Mouse (Mus musculus) liver, postnatal 0 days (tissue): ENCODE results near the gene Poldip3.

Experiments used
- CTCF ChIP-seq: sonication (generic); IDR thresholded peaks from 2 replicates; pipeline ENCODE4 v1.5.1; 2016; ENCODE audit warnings: antibody characterized with exemption, low read depth
- EP300 ChIP-seq: IDR thresholded peaks from 2 replicates; pipeline ENCODE4 v1.6.1; 2016; ENCODE audit warnings: antibody characterized with exemption, low read depth, mild to moderate bottlenecking

- no peak for TF ChIP-seq EP300
- TF ChIP-seq CTCF, result no peak
These were observed 19.1 kb upstream of the Poldip3 start for GRCm38 (mm10) chr15:83168311-83168710.
